In genomic region chr5:121144441-121145238, GRCm38 (mm10) we compare ENCODE assay signal across 15 mouse cellular contexts. TPM values are rescaled to one million over a fixed set of nuclear protein-coding genes. Genes with fewer than 3 reads are reported as not detected.
DNase-seq lines count a peak whose midpoint lies in the region; ATAC-seq lines count a peak whose summit lies in the region.
"Had no signal": no experiment of that assay in that cellular context is flagged by ENCODE, and none has a peak within 500 bp of the region (broad histone marks: within the 10 kb centered on the region; RNA-seq: fewer than 3 reads in every experiment).

No protein-coding gene starts in this region.

- 0 out of 2 replicates have a peak overlapping the region, but pooled peaks have one; percentile 29 for H3K9ac ChIP-seq in hindbrain, embryonic 13.5 days
- H3K9ac ChIP-seq in hindbrain, embryonic 12.5 days, result no peak overlapping the region
- H3K9ac ChIP-seq: heart, embryonic 13.5 days; limb, embryonic 13.5 days; liver, postnatal 0 days had no signal

- H3K36me3 ChIP-seq in hindbrain, embryonic 13.5 days, result peaks cover 82% of the 10 kb centered on the region
- H3K36me3 ChIP-seq in hindbrain, embryonic 12.5 days, result peaks cover 71% of the 10 kb centered on the region

- peak overlapping the region; percentile 53 for H3K27ac ChIP-seq in hindbrain, embryonic 13.5 days
- H3K27ac ChIP-seq in hindbrain, embryonic 12.5 days, result no peak overlapping the region
- H3K27ac ChIP-seq: embryonic facial prominence, embryonic 10.5 days; limb, embryonic 13.5 days had no signal

- no peaks in the 10 kb centered on the region for H3K27me3 ChIP-seq in hindbrain, embryonic 13.5 days
- no peaks in the 10 kb centered on the region for H3K27me3 ChIP-seq in hindbrain, embryonic 12.5 days
- H3K27me3 ChIP-seq: heart, embryonic 13.5 days; limb, embryonic 13.5 days had no signal

- no peak for ATAC-seq in hindbrain, embryonic 13.5 days (ENCODE audit: low FRiP score)
- ATAC-seq in hindbrain, embryonic 12.5 days (ENCODE audit: low FRiP score), result no peak
- ATAC-seq: inflammation-experienced regulatory T-cells, adult 6 months; liver, postnatal 0 days had no signal

- peak; percentile 50 for DNase-seq in layer of hippocampus, adult 9-11 months
- DNase-seq in layer of hippocampus, adult 11-12 months (ENCODE audit: low spot score), result no peak
- peak; percentile 76 to 85 for DNase-seq in cerebellum, adult 18-20 months
- peak; percentile 57 to 77 for DNase-seq in cerebellum, postnatal 14 days
- no peak for DNase-seq in lung, adult 18-20 months
- DNase-seq: gastrocnemius, postnatal 14 days; liver, postnatal 0 days; right cerebral cortex, postnatal 25 days; thymus, postnatal 25 days had no signal

- no peak overlapping the region for H3K4me2 ChIP-seq in hindbrain, embryonic 13.5 days
- no peak overlapping the region for H3K4me2 ChIP-seq in hindbrain, embryonic 12.5 days (replicated peaks)
- H3K4me2 ChIP-seq: heart, embryonic 13.5 days; limb, embryonic 13.5 days had no signal

- no peaks in the 10 kb centered on the region for H3K9me3 ChIP-seq in hindbrain, embryonic 13.5 days
- H3K9me3 ChIP-seq in hindbrain, embryonic 12.5 days (replicated peaks), result no peaks in the 10 kb centered on the region
- H3K9me3 ChIP-seq: embryonic facial prominence, embryonic 10.5 days; heart, embryonic 13.5 days; limb, embryonic 13.5 days had no signal

- no peak overlapping the region for H3K4me3 ChIP-seq in hindbrain, embryonic 13.5 days
- no peak overlapping the region for H3K4me3 ChIP-seq in hindbrain, embryonic 12.5 days
- H3K4me3 ChIP-seq: embryonic facial prominence, embryonic 10.5 days; heart, embryonic 13.5 days; limb, embryonic 13.5 days had no signal

- H3K4me1 ChIP-seq in hindbrain, embryonic 13.5 days (replicated peaks), result peaks cover 43% of the 10 kb centered on the region
- H3K4me1 ChIP-seq in hindbrain, embryonic 12.5 days, result peaks cover 5% of the 10 kb centered on the region; the same call in 1 of the 2 replicates
- H3K4me1 ChIP-seq: embryonic facial prominence, embryonic 10.5 days; limb, embryonic 13.5 days had no signal

- WGBS in hindbrain, embryonic 13.5 days, result 86% methylated on average over 13 of the region's 13 CpGs
- WGBS in hindbrain, embryonic 12.5 days, result 83% methylated on average over 13 of the region's 13 CpGs

RNA-seq across cellular contexts. Expression of gene Ptpn11, which starts 46.6 kb away (rescaled TPM):
- polyA plus RNA-seq in hindbrain, embryonic 13.5 days (2015; fragmentation: Nextera tagmentation; extraction: Ambion mirVana), result 23.1 and 23.6 TPM in 2 replicates
- 21.4 and 22.7 TPM in 2 replicates for polyA plus RNA-seq in hindbrain, embryonic 12.5 days (2016; fragmentation: Nextera tagmentation; extraction: Ambion mirVana)

RNA-seq across cellular contexts. Expression of gene Rpl6, which starts 59.6 kb away (rescaled TPM):
- polyA plus RNA-seq in hindbrain, embryonic 13.5 days (2015; fragmentation: Nextera tagmentation; extraction: Ambion mirVana), result 427 and 429 TPM in 2 replicates
- polyA plus RNA-seq in hindbrain, embryonic 12.5 days (2016; fragmentation: Nextera tagmentation; extraction: Ambion mirVana), result 472 and 473 TPM in 2 replicates

Comparison
In these comparisons a context has a peak if more than half of its experiments do, and no peak if none do; other contexts are left out.
1. DNase-seq: peak in layer of hippocampus, adult 9-11 months (single experiment), cerebellum, adult 18-20 months (2 of 2) and cerebellum, postnatal 14 days (2 of 2); none in layer of hippocampus, adult 11-12 months (single experiment) and lung, adult 18-20 months (0 of 2).